Mouse (Mus musculus) spleen, adult 2 months (tissue): ENCODE data around the gene Limk2. TPM values are rescaled to one million over a fixed set of nuclear protein-coding genes. Genes with fewer than 3 reads are reported as not detected.

Source experiments
- DNase-seq, 2 experiments: peaks; one replicate each; pipeline versions ENCODE4 v3.0.0 to v3.0.0-alpha.2; 2012 to 2021; ENCODE audit warnings: low spot score in 2 of 2, low read depth in 1 of 2
- H3K27ac ChIP-seq: fragments of 200-500 bp; 2 replicates; pipeline ENCODE4 v1.5.1; 2012; ENCODE audit warnings: low read length, inconsistent platforms; ENCODE audit not compliant: insufficient read depth
- H3K27me3 ChIP-seq: fragments of 200-500 bp; 2 replicates; pipeline ENCODE4 v1.6.1; 2012; ENCODE audit warnings: mild to moderate bottlenecking, moderate library complexity, low read length, inconsistent platforms; ENCODE audit not compliant: control insufficient read depth, insufficient read depth
- H3K36me3 ChIP-seq: fragments of 200-500 bp; 2 replicates; pipeline ENCODE4 v1.6.1; 2012; ENCODE audit warnings: mild to moderate bottlenecking, low read length, inconsistent platforms; ENCODE audit not compliant: control insufficient read depth, insufficient read depth
- H3K4me1 ChIP-seq: fragments of 200-500 bp; 2 replicates; pipeline ENCODE4 v1.6.1; 2011; ENCODE audit warnings: inconsistent platforms; ENCODE audit not compliant: control insufficient read depth, insufficient read depth, insufficient read length
- H3K4me3 ChIP-seq: fragments of 200-500 bp; 2 replicates; pipeline ENCODE4 v1.5.1; 2011; ENCODE audit warnings: mild to moderate bottlenecking, inconsistent platforms; ENCODE audit not compliant: insufficient read depth, insufficient read length; ENCODE audit errors: extremely low read depth
- CTCF ChIP-seq: fragments of 200-500 bp; IDR thresholded peaks from 2 replicates; pipeline ENCODE4 v1.5.1; 2011; ENCODE audit warnings: mild to moderate bottlenecking, inconsistent platforms; ENCODE audit not compliant: insufficient read depth, insufficient read length, insufficient replicate concordance; ENCODE audit errors: extremely low read depth
- POLR2A ChIP-seq: fragments of 200-500 bp; IDR thresholded peaks from 2 replicates; pipeline ENCODE4 v1.6.1; 2011; ENCODE audit warnings: low read depth, low read length, inconsistent platforms
- WGBS: fragments of 180-500 bp; shearing (Covaris S2); methylation state at CpG from one replicate; pipeline ENCODE4 v1.1.7; 2018; 5-methylcytosine and 5-hydroxymethylcytosine counted together
- polyA plus RNA-seq: library from polyadenylated mRNA; depleted of rRNA; stranded (reverse); fragments of >200 nt; gene quantifications from 2 replicates; pipeline ENCODE4 v1.2.3, GENCODE M21; 2012

The Limk2 gene
- polyA plus RNA-seq, 1 experiment: 66.6 TPM

DNA sequence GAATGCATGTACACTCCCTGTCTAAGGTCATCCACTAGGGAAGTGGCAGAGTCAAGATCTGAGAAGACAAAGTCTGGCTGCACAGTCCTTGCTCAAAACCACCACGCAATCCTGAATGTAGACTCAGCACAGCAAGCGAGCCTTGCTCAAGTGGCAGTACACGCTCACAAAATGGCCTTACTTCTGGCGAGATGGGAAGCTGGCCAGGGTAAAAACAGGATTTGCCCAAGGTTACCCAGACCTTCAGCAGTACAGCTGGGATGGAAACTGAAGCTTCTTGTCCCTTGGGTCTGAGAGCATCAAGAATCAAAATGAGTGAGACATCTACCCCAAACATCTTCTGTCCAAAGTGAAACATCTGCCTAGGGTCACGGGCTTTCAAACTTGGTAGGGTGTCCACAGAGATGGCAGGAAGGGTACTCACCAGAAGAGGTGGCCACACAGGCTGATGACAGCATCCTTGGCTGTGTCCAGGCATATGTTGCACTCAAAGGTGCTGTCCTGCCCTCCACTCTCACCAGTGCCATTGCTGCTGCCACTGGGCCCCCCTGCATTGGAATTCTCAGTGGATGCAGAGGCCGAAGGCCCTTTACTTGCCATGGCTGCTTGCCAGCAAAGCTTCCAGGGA, 23.1 kb upstream of the Limk2 start:
- 88% methylated on average over 6 of the region's 6 CpGs for WGBS

GRCm38 (mm10) chr11:3431515-3431914, 22.5 kb upstream of the Limk2 start:
- peaks cover 6% of the 10 kb centered on the region for H3K36me3 ChIP-seq
- no peaks in the 10 kb centered on the region for H3K27me3 ChIP-seq
- 91% methylated on average over 3 of the region's 3 CpGs for WGBS
- H3K27ac ChIP-seq: no peak overlapping the region
- no peak for DNase-seq
- H3K4me1 ChIP-seq: no peaks in the 10 kb centered on the region
- TF ChIP-seq POLR2A (no peak), CTCF (no peak)
- no peak overlapping the region for H3K4me3 ChIP-seq

More for the DNA sequence above, 23.1 kb upstream of the Limk2 start:
- peaks cover 5% of the 10 kb centered on the region for H3K36me3 ChIP-seq
- H3K4me3 ChIP-seq: no peak overlapping the region
- H3K27me3 ChIP-seq: no peaks in the 10 kb centered on the region
- TF ChIP-seq POLR2A (no peak), CTCF (no peak)
- H3K27ac ChIP-seq: no peak overlapping the region
- no peaks in the 10 kb centered on the region for H3K4me1 ChIP-seq
- no peak for DNase-seq

- H3K4me1 ChIP-seq: no peaks in the 10 kb centered on the region
- peaks cover 17% of the 10 kb centered on the region for H3K36me3 ChIP-seq
- H3K27ac ChIP-seq: no peak overlapping the region
- H3K4me3 ChIP-seq: no peak overlapping the region
- no peaks in the 10 kb centered on the region for H3K27me3 ChIP-seq
- no peak for DNase-seq
- no peak for TF ChIP-seq POLR2A
- no peak for TF ChIP-seq CTCF
- 90% methylated on average over 7 of the region's 7 CpGs for WGBS
These were observed 19.6 kb upstream of the Limk2 start for GRCm38 (mm10) chr11:3428632-3429031.

DNA sequence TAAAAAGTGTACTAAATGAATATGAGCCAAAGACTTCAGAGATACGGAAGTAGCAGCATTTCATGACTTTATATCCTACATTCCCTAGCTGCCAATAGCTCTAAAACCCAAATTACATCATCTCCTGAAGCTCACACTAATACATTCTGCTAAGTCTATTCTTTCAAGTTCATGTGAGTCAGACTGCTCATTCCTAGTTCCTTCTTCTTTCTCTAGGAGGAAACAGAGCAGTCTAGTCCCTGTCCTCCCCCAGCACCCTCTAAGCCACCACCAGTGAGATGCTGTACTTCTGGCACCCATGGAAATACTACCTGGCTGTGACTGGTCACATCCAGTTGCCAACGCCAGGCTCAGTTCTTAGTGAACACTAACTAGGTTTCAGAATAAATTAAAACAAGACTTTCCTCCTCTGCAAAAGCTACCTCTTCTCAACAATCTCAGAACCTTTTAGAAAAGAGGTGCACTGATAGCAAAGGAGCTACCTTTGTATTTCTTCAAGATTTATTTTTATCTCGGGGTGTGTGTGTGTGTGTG, 18.8 kb upstream of the Limk2 start:
- no peak for TF ChIP-seq CTCF
- no peak for TF ChIP-seq POLR2A
- Histone ChIP-seq H3K27me3 (no peaks in the 10 kb centered on the region), H3K36me3 (peaks cover 17% of the 10 kb centered on the region), H3K4me1 (no peaks in the 10 kb centered on the region), H3K27ac (no peak overlapping the region), H3K4me3 (no peak overlapping the region)
- DNase-seq: no peak
- 89% methylated on average over 3 of the region's 3 CpGs for WGBS

DNA sequence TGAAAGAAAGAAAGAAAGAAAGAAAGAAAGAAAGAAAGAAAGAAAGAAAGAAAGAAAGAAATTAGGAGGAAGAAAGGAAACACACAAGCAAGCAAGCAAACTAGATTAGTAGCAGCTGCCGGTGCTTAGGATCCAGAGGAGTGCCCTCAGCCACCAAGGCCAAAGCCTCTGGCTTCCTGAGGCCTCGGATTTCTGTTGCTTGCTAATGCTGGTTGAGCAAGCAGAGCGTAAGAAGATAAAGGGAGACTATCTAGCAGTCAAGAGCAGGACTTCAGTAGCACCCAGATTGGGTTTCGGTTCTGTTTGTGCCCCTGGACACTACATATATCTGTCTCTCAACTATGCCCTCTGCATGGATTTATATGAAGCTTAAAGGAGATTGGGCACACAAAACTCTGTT, 13.3 kb upstream of the Limk2 start:
- no peak for DNase-seq
- no peaks in the 10 kb centered on the region for H3K27me3 ChIP-seq
- peaks cover 25% of the 10 kb centered on the region for H3K36me3 ChIP-seq
- no peak overlapping the region for H3K4me3 ChIP-seq
- 88% methylated on average over 4 of the region's 4 CpGs for WGBS
- no peak overlapping the region for H3K27ac ChIP-seq
- H3K4me1 ChIP-seq: no peaks in the 10 kb centered on the region
- TF ChIP-seq CTCF (no peak), POLR2A (no peak)

- Histone ChIP-seq H3K36me3 (peaks cover 18% of the 10 kb centered on the region), H3K4me1 (no peaks in the 10 kb centered on the region), H3K4me3 (no peak overlapping the region), H3K27me3 (no peaks in the 10 kb centered on the region), H3K27ac (no peak overlapping the region)
- 88% methylated on average over 4 of the region's 4 CpGs for WGBS
- DNase-seq: no peak
- no peak for TF ChIP-seq CTCF
- no peak for TF ChIP-seq POLR2A
These were observed 9.8 kb upstream of the Limk2 start for GRCm38 (mm10) chr11:3418741-3419140.

- Histone ChIP-seq H3K27me3 (no peaks in the 10 kb centered on the region), H3K36me3 (peaks cover 18% of the 10 kb centered on the region), H3K27ac (no peak overlapping the region), H3K4me1 (no peaks in the 10 kb centered on the region), H3K4me3 (no peak overlapping the region)
- DNase-seq: no peak
- TF ChIP-seq POLR2A (no peak), CTCF (no peak)
- WGBS: 71% methylated on average over 6 of the region's 6 CpGs
These were observed 8.8 kb upstream of the Limk2 start for GRCm38 (mm10) chr11:3417795-3418194.
